Mouse (Mus musculus): ENCODE measurements around the gene Zfp219.

DNA sequence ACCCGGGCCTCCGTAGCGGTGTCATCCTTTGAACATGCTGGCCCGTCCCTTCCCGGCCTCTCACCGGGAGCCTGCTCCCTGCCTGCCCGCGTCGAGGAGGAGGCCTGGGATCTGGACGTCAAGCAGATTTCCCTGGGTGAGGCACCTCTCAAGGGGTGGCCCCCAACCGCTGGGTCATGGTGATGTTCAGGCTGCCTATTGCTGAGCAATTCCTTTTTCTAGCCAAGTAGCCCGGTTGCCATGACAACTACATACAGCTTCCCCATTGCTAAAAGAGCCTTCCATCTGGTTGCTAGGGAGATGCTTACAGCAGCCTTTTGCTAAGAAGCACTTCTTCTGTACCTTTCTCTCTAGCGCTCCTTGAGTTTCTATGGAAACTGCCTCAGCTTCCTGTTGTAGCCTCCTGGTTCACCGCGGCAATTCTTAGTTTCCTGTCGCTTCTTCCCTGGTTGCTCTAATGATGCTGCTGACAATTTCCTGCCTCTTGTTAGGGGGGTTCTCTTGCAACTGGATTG, 16.5 kb downstream of the Zfp219 start:
- TF ChIP-seq CTCF (IDR thresholded peaks at IDR 0.05; ENCODE audit: borderline replicate concordance, control insufficient read depth, extremely low read depth, insufficient read depth, low read length, poor library complexity): no peak
- TF ChIP-seq POLR2A (IDR thresholded peaks at IDR 0.05; ENCODE audit: control insufficient read depth, extremely low read depth, insufficient read depth, low read length, poor library complexity): no peak
